Mouse (Mus musculus) WW6 (cell line): ENCODE results near the gene Memo1.

ENCODE experiments used
- DNase-seq: peaks from one replicate; pipeline ENCODE4 v3.0.0-alpha.2; 2013; ENCODE audit warnings: low read depth, low spot score

The Memo1 gene

DNA sequence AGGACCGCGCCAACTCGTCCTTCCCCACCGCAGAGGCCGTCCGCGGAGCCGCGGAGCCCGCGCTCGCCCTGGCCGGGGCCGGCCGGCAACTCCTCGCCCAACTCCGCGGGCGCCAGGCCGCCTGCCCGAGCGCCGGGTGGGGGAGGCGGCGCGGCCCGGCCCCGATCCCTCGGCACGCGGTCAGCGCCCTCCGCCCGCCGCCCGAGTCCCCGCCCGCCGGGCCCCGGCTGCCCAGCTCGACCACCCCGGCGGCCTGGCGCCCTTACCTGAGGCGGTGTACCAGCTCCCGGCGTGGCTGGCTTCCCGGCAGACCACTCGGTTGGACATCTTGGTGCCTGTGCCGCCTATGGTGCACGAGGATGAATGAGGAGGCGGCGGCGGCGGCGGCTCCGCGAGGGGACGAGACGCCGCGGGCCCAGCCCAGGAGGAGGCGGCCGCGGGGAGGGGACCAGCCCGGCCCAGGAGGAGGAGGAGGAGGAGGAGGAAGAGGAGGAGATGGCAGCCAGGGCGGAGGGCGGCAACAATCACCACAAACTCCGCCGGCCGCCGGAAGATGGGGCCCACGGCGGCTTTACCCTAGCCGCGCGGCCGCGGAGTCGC is 795 bp downstream of the Memo1 start:
- no peak for DNase-seq

DNA sequence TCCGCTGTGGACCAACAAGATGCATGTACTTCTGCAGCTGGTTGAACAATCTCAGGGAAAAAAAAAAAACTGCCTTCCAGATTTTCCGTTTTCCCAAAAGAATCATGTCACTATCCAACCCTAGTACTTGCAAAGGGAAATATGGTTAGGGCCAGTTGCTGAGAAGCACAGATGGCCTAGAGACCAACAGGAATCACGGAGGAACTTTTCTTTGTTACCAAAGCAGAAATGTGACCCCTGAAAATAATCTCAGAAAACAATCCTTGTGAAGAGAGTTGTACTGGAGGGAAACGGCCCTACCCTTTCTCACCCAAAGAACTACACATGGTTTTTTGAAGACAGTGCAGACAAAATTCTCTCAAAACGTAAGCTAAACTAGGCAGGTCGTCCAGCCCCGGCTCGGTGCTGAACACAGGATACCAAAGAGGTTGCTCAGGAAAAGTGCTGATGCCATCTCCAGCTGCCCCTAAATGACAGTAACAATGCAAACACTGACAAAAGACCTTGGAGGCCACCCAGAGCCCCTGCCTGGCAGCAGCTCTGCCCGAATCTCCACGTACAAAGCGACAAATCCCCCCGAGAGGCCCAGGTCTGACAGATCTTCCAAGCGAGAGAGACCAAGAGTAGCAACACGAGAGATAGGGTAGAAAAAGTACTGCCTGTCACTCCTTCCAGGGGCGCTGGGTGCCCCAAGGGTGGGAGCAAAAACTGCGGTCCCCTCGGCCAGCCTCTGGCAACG is 1.5 kb downstream of the Memo1 start:
- no peak for DNase-seq

DNA sequence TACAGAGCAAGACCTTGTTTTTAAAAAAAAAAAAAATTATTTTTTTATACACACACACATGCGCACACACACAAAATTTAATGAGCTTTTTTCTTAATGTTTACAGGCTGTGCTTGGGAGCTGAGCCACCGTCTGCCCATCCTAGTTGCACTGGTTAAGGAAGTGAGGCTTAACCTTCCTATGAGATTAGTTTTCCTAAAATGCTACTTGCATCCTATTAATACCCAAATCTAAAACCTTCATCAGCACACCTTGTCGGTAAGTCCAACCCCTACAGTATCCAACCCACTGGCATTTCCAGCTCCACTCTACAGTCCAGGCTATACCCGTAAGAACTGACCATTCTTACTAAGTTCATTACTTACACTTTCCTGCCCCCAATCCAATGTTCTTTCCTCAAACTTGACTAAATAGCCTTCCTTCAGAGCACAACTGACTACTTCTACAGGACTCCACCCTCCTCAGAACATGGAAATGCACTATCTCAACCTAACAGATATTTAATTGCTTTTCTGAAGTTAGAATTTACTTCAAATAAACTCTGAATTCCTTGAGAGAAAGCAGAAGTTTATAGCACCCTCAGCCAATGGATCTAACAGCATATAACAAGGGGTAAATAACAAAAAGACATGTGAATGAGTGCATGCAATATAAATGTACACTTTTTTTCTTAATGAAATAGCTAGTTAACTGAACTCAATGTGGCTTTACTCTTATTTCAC is 3.5 kb downstream of the Memo1 start:
- no peak for DNase-seq

DNA sequence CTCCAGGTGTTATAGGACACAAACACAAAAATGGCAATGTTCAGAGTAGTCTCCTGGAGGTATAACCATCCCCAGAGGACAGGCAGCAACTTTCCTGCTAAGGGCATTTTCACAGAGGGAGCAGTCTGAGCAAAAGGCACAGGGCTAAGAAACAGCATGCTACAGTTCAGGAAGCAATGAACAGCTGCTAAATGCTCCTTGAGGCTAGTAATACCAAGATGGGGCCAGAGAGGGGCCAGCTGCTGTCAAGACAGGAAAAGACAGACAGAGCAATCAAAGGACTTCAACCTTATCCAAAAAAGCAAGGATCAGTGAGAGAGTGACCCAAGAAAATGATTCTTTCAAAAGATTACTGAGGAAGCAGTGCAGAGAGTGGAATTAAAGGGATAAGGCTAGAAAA is 4.5 kb downstream of the Memo1 start:
- no peak for DNase-seq

DNA sequence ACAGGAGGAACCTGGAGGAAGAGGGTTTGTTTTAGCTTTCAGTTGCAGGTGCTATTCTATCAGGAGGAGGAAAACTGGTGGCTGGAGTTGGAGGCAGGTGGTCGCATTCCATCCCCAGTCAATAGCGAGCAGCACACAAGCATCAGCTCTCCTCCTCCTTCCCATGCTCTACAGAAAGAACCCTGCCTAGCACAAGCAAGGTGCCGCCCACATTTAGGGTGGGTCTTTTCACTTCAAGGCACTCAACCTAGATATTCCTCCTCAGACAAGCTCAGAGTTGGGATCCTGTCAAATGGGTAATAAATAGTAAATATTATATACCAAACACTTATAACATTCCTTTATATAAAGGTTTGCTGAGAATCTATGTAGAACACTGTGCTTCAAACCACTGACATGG is 5.1 kb downstream of the Memo1 start:
- no peak for DNase-seq

DNA sequence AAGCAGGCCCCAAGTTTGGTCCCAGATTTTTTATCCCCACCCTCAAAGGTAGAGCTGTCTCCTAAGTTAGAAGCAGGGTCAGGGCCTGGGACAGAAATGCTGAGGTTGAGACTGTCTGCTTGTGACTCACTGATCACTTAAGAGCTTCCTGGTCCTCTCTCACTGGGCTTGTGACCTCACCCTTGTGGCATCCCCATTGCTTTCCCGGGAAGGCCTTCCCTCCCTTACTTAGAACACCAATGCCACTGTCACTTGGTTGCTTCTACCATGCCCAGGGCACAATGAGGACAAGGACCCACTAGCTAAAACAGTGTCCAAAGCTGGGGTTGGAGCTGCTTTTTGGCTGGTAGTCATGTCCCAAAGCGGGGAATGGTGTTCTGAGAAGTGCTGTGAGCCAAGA is 6.7 kb downstream of the Memo1 start:
- no peak for DNase-seq

DNA sequence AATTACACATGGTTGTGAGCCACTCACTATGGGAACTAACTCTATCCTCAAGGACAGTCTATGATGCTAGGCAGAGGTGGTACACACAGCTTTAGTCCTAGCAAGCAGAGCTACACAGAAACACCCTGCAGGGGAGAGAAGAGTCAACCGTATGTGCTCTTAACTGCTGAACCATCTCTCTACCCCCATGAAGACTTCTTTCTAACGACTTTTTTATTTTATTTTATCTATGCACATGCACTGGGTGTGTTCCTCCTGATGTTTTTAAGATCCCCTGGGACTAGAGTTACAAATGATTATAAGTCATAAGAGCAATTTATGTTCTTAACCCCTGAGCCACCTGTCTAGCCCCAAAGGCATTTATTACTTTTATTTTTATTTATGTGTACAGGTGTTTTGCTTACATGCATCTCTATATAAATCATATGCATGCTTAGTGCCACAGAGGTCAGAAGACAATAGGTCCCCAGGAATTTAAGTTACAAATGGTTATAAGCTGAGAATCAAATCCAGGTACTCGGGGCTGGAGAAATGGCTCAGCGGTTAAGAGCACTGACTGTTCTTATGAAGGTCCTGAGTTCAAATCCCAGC is 9.1 kb downstream of the Memo1 start:
- no peak for DNase-seq

DNA sequence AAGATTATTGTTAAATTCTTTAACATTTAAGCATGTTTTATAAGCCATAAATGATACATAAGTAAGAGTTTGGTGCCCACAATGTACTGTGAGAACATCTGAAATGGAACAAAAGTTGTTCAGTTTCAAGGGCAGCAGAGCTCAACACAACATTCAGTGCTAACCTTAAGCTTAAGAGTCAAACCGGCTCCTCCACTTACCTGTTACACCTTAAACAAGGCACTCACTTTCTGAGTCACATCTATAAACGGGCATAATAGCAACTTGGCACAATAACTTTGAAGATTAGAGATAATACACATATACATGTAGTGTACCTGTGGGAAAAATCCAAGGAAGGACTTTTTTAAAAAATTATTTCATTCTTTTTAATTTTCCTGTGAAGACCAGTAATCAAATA is 9.6 kb downstream of the Memo1 start:
- DNase-seq: no peak

DNA sequence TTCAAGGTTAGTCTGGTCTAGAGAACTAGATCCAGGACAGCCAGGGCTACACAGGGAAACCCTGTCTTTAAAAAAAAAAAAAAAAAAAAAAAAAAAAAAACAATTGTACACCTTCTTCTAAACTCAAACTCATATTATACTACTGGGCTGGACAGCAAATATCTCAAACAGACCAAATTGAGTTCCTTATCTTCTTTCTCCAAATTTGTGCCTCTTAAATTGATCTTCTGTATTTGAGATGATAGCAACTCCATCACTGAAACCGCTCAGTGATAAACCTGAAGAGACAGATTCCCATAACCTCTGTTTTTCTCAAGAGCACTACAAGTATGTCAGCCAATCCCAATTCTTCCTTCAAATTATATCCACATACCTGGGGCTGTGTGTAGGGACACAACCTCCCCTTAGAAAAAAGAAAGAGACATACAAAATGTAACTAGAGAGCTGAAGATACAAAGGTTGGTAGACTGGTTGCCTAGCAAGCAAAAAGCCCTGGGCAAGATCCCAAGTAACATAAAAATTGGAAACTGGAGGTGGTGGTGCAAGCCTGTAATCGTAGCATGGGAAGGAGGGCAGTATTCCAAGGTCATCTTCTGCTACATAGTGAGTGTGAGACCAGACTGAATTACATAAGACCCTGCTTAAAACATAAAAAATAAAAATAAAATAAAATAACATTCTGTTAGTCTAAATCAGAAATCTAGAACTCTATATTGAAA is 10.8 kb downstream of the Memo1 start:
- no peak for DNase-seq

DNA sequence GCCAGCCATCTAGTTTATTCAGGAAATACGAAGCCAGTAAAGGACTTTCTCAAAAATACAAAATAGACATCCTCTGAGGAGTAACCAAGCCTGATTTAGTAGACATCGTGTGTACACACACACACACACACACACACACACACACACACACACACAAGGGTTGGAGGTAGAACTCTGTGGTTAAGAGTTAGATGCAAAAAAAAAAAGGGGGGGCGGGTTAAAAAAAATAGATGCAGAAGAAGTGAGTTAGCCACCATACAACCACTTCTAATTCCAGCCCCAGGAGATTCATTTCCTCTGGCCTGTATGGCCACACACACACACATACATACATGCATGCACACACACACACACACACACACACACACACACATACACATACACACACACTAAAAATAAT is 13.3 kb downstream of the Memo1 start:
- DNase-seq: no peak

DNA sequence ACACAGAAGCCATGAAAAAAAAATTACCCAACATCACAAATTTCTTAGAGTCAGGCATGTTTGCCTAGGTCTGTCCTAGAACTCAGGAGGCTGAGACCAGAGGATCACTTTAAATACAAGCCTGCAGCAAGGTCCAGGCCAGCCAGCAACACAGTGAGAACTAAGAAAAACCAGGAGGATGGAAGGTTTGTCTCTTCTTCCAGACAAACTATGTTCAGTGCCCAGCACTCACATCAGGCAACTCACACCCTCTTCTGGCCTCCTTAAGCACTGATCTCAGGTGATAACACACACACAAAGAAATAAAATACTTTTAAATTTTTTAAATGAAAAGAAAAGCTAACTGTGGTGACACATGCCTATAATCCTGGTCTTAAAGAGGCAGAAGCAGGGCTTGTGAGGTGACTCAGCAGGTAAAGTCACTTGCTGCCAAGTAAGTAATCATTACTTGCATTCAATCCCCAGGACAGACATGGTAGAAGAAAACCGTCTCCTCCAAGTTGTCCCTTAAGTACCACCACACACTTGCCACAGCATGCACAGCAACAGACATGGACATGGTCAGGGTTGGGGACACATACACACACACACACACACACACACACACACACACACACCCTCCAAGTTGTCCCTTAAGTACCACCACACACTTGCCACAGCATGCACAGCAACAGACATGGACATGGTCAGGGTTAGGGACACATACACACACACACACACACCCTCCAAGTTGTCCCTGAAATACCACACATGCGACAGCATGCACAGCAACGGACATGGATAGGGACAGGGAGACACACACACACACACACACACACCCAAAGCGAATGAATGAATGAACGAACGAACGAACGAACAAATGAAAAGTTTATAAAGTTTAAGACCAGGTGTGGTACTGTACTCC is 16.1 kb downstream of the Memo1 start:
- DNase-seq: no peak

DNA sequence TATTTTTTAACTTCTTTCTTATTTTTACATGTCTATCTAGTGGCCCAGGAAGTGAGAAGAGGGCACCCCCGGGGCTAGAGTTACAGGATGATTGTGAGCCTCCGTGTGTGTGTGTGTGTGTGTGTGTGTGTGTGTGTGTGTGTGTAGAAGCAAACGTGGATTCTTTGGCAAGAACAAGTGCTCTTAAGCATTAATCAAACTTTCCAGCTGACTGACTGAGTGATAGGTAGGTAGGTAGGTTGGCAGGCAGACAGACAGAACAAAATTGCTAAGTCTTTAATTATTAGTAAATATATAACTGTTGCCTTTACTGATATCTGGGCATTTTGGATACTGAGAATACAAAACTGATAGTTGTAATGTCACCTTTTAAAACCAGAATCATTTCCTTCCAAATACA is 20.9 kb downstream of the Memo1 start:
- no peak for DNase-seq

DNA sequence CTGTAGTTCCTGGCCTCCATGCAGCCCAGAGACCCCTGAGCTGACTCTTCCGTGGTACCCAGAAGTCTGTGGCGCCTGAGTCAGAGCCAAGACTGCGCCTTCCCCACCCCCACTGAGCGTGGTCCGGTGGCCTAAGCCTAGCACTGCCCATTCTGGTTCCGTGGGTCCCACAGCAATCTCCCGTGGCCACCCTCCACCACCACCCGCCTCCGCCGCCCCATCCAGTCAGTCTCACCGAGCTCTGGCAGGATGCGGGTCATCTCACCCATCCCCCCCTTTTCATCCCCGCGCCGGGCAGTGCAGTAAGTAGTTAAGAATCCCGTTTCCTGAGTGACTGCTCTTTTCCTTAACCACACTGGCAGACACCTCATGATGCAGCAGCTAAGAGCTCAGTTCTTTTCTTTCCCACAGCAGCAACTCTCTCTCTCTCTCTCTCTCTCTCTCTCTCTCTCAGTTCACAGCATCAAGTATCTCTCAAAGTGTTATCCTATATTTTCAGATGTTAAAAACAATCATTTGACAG is 22.6 kb downstream of the Memo1 start:
- no peak for DNase-seq

DNA sequence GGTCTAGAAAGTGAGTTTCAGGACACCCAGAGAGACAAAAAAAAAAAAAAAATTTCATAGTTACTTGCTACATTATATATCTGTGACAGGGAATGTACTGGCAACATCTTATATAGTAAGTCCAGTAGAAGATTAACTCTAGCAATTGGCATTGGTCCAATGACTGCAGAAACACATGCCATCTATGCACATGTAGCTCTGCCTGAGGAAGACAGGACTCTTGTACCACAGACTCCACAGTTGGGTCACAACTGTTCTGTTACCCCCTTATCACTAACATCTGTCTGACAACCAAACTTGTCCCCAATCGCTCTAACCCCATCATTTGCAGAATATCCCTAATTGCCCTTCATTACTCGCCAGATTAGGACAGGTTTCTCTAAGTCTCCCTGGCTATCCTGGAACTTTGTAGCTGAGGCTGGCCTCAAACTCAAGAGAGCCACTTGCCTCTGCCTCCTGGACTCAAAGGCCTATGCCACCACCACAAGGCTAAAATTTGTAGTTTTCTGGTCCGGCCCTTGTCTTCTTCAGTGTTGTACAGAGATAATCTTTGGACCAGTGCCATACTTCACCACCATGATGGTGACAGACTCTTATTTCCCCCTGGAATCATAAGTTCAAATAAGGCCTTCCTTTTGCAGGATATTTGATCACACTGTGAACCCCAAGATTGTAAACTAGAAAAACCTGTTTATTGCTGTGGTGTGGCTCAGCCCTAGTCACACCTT is 23.6 kb downstream of the Memo1 start:
- no peak for DNase-seq

DNA sequence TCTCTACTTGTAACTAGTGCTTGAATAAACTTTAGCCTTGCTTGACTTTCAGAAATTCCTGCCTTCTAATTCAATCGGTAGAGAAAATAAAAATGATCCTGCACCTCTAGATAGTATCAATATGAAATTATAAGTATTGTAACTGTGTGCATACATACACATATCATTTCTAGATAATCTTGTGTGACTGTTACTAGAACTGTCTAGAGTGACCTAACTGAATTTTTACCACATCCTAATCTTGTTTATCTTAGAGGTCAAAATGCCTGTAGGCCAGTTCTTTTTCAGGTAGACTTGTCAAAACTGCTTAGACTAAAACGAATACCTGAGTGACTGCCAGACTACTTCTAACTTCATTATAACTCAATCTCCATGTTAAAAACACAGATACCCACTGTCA is 25.1 kb downstream of the Memo1 start:
- no peak for DNase-seq

DNA sequence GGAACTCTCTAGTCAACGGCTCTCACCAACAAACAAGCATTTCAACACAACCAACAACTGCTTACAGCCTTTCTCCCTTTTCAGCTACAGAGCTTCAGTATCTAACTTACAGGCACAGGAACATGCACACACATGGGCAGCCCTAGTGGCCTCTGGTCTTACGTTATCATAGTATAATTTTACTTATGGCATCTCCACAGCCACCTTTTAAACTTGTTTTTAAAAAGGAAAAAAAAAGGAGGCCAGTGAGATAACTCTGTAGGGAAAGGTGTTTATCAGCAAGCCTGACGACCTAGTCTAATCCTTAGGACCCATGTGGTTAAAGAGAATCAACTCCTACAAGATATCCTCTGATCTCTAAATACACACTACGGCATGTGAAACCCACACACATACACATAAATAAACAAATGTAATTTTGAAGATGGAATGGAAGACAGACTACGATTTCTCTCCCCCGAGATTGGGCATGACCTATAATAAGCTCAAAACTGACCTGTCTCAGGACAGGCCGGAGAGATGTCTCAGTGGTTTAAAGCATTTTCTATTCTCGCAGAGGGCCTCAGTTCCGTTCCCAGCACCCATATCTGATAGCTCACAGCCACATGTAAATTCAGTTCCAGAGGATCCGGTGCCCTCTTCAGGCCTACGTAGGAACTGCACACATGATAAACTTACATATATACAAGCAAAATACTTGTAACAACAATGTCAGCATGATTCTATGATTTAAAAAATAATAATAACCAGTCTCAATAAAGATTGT is 27.7 kb downstream of the Memo1 start:
- DNase-seq: no peak

DNA sequence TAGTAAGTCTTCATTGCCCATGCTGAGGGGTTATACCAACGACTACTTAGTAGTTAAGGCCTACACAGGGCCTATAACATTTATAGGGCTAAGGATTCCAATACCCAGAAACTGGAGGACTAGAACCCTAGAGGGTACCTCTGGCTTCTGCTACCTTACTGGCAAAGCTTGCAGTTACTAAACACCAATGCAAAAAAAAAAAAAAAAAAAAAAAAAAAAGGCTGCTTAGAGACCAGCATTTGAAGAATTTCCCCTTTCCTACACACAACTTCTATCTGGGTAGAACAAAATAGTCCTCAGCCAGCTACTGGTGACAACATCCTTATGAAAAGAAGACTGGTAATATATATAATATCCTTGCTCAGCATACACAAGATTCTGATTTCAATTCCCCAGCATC is 29.7 kb downstream of the Memo1 start:
- no peak for DNase-seq

DNA sequence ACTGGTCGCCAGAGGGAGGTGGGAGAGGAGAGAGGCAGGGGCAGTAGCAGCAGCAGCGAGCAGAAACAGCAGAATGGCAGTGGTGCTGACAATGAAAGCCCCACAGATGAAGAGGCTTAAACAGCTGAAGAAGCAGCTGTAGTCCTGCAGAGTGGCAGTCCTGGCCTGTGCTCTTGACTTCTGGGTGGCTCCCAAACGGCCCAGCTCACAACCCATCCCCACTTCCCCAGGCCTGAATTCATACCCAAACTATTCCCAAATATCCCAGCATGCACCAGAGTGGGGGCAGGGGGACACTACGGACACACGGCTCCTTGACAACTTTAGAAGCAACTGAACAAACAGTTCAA is 30.2 kb downstream of the Memo1 start:
- DNase-seq: no peak
